Mouse (Mus musculus): ENCODE measurements at regions not wholly inside any gene's neighbourhood (a gene's known extent, or its start where the extent isn't known, plus 50 kb on each side); places are given as distances from the start of the nearest gene placed in this dataset.

DNA sequence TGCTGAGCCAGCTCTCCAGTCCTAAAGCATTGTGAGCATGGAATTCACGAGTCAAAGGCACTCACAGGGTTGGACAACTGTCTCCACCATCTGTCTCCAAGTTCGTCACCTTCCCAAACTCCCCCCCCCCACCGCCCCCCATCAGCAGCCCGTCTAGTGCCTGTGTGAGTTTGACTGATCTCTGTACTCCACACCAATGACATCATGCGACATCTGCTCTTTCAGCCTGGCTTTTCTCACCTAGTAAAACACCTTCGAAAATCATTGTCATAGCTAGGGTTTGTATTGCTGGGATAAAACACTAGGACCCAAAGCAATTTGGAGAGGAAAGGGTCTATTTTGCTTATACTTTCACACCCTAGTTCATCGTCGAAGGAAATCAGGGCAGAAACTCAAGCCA, 272.1 kb upstream of the Runx1 start:
- no peak for ATAC-seq (replicated peaks; ENCODE audit: low FRiP score, poor library complexity, severe bottlenecking)

DNA sequence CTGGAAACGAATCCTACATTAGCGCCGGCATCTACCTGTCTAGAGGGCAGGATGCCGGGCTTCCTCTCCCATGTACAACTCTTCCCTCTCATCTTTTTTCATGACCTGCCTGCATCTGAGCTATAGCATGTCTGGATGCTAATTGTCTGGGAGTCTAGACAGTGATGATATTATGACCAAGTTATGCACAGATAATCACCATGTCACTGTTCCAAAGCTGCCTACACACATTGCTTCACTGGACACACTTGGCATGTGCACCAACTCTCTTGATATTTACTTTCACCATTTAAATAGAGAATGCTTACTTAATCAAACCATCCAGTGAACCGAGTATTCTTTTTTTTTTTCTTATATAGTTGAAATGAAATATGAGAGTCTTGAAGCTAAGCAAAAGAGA, 270.2 kb upstream of the Runx1 start:
- ATAC-seq (replicated peaks; ENCODE audit: low FRiP score, poor library complexity, severe bottlenecking), result no peak

DNA sequence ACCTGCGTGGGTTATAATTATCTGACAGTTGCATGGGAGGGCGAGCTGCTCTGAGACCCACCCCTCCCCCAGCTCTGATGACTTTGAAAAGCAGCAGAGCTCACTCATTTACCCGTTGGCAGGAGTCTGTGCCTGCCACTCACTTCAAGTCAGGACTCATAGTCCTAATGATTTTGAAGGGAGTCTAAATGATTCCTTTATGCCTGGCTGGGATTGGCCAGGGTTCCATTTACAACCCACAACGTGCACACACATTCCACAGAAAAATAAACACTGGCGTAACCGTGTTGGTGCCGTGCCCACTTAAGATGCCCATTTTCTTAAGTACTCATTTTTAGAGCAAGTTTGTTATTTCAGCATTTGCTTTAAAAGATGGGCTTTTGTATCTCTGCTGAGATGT, 266.8 kb upstream of the Runx1 start:
- no peak for ATAC-seq (replicated peaks; ENCODE audit: low FRiP score, poor library complexity, severe bottlenecking)

DNA sequence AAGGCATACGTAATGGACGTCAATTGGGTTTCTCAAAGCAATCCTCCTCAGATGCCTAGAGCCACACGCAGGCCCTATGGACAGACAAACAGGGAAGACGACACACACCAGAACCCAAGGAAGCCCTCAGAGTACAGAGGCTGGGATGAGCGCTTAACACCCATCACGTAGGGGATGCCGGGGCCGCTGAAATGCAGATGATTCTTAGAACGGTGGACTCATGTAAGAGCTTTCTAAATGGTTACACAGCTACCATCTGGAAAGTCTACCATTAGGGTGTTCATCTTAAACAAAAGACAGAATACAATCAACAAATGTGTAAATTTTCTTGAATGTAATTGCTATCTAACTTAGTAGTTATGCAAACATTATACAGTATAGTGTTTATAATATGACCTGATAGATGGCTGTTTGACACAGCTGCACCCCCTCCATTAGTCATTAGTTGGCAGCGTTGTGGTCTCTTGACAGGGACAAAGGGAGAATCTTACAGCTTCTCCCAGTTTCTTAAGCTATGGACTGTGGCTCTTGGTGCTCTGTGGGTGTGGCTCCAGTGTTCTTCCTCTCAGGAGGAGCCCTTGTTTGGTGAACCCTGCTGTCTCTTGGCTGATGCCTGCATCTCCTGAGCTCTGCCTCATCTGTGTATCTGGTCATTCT, 259.4 kb upstream of the Runx1 start:
- ATAC-seq (replicated peaks; ENCODE audit: low FRiP score, poor library complexity, severe bottlenecking), result no peak

DNA sequence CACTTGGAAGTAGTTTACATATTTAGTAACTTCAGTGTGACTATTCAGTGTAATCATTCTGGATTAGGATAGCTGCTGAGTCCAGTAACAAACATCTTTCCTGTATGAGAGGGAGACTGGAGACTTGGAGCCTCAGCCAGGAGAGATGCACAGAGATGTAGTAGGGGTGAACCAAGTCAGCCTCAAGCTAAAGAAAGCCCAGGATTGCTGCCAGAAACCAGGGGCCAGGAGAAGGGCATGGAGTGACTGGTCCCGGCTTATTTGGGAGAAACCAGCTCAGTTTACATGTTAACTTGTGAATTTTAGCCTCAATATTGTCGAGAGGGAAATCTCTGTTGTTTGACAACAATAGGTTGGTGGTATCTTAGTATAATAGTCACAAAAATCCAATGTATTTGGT, 257.8 kb upstream of the Runx1 start:
- ATAC-seq (replicated peaks; ENCODE audit: low FRiP score, poor library complexity, severe bottlenecking), result no peak

DNA sequence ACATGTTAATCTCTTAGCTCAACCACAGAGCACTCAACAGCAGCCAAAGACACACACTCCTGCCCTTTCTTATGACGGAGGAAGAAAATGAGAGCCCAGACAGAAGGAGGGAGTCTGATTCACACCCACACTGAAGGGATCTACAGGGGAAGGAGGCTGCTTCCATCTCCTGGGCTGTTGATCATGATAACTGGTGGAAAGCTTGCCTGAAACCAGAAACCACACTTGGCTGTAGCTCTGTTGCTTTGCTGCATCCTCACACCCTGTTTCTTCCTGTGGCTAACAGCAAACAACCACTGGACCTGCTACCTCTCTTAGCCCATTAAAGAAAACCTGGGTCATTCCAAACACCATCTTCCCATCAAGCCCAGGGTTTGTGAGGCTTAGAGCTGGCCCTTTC, 257.2 kb upstream of the Runx1 start:
- no peak for ATAC-seq (replicated peaks; ENCODE audit: low FRiP score, poor library complexity, severe bottlenecking)

DNA sequence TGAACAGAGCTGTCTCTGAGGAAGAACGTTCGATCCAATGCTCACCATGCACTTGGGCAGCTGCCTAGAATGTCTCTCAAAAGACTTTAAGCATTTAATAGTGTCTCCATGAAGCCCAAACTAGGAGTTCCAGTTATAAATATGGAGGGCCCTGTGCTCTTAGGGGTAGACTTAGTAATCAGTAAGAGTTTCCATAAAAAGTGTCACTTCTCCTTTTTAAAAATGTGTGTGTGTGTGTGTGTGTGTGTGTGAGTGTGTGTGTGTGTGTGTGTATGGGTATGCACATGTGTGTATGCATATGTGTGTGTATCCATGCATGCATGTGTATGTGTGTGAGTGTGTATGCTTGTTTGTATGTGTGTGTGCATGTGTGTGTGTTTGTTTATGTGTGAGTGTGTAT, 255.6 kb upstream of the Runx1 start:
- ATAC-seq (replicated peaks; ENCODE audit: low FRiP score, poor library complexity, severe bottlenecking), result no peak

DNA sequence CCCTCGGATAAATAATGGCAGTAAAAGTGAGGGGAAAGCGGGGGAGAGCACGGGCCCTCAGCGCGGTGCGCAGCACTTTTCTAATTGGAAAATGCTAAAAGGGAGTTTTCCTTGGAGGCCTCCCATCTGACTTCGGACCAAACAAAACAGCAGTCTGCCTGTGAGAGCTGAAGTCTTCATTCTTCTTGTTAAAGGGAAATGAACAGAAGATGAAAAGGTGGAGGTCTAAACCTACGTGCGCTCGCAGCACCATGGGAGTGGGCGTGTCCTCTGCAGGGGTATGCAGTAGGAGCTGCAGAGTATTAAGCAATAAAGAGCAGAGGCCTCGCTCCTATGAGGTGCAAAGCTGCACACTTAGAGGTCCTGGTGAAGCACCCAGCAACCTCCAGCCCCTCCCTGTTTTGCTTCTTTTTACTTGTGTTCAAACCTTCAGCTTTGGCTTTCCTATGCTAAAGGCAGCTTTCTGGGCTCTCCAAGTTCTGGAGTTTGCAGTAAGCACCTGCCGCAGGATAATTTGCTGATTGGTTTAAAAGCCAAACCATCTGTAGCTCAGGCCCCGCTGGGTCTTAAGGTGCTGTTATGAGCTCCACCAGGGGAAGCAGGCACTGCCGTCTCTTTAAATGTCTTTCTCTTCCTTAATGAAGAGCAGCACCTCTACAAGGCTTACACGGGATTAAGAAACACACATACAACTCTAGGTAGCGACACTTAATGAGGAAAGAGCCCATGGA, 253.9 kb upstream of the Runx1 start:
- no peak for ATAC-seq (replicated peaks; ENCODE audit: low FRiP score, poor library complexity, severe bottlenecking)

DNA sequence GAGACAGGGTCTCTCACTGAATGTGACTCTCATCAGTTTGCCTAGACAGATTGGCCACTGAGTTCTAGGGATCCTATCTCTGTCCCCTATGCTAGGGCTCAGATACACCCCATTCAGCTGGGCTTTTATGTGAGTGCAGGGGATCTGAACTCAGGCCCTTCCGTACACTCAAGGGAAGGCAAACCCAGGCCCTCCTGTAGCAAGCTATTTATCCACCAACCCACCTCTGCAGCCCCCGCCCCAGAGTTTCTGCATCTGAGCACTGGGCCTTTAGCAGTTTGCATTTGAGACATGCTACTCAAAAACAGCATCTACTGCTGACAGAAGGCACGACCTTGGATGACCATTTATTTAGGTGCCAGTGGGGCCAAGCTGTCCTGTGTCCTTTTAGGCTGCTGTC, 253.0 kb upstream of the Runx1 start:
- ATAC-seq (replicated peaks; ENCODE audit: low FRiP score, poor library complexity, severe bottlenecking), result no peak

DNA sequence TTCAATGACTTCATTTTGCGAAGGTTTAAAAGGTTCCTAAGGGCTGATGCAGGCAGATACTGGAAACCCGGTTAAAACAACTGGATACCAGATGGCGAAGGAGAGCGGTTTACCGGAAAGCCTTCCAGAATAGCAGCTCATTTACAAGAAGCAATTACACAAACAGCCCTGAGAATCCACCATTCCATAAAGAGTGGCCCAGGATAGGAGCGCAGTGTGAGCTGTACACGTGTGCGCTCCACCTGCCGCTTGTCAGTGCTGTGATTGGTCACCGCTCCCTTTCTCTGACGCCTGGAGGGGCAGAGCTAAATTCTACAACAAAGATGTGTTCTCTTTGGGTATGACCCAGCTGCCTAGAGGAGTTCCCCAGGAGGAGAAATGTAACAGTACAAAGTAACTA, 249.5 kb upstream of the Runx1 start:
- no peak for ATAC-seq (replicated peaks; ENCODE audit: low FRiP score, poor library complexity, severe bottlenecking)

DNA sequence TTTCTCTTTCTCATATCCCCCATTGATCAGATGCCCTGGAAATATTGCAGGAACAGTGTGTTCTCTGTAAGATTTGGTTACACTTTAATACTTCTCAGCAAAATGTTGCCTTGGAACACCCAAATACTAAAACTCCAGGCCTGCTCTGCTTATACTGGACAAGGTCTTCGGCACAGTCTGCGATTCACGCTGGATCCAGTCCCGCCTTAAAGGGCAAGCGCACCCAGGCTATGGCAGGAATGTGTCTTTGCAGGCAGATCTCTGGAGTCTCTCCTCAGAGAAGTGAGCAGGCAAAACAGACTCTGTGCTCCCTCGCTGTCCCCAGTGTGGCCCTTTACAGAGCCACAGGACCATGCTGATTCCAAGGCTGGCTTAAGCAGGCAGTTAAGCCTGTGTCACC, 246.2 kb upstream of the Runx1 start:
- ATAC-seq (replicated peaks; ENCODE audit: low FRiP score, poor library complexity, severe bottlenecking), result no peak

DNA sequence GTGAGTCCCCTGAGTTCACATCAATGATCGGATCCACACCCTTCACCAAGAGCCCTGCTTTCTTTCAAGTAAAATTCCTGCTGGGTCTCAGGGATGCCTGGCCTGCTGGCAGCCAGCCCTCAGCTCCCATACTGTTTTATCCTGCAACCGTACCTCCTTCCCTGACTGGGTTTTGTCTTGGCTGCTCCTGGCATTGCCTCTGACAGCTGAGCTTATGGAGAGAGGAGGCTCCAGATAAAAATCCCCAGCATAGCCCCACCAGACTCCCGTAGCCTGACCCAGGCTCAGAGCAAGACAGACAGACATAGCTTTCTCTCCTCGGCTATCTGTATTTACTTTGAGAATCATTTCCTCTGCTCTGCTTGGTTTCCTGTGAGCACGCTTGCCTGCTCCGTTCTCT, 245.8 kb upstream of the Runx1 start:
- ATAC-seq (replicated peaks; ENCODE audit: low FRiP score, poor library complexity, severe bottlenecking), result no peak

DNA sequence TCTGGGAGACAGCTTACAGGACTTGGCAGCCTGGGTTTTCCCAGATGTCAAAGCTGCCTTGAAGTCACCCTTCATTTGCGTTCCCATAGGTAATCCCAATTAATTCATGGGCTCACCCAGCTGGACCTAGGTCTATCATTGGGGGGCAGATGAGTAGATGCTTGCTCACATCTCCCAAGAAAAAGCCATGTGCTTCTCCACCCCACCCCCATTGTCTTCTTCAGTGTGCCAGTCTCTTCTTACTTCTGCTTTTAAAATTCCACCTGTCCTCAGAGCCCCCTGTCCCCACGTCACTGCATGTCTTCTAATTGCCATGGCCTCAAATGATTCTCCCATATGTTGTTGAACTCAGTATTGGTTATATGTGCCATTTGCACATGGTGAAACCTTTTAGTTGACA, 240.9 kb upstream of the Runx1 start:
- ATAC-seq (replicated peaks; ENCODE audit: low FRiP score, poor library complexity, severe bottlenecking), result no peak

DNA sequence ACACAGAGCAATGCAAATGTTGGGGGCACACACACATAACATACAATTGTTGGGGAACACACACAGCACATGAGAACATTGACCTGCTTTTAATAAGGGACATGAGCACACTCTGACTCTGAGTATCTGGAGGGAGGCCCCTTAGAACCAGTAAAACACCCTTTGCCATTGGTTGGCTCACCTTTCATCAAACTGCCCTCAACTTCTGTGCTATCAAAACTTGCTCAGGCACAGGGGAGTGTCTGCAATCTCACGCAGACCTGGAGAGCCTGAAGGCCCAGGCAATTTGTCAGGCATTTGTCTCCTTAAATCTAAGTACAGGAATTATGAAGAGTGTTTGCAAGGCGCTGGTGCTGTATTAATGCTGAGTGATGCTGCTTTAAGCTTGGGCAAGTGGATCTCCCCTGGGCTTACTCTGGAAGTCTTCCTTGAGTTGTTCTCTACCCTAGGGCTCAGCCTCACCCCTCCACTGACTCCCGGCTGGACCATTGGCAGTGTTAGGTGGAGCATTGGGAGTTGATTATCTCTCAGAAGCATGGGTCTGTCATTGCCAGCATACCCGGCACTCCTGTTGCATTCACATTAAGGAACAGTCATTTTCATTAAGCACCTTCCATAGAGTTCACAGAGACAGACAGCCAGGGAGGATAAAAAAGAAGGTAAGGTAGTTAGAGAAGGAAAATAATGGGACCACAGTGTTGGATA, 235.7 kb upstream of the Runx1 start:
- ATAC-seq (replicated peaks; ENCODE audit: low FRiP score, poor library complexity, severe bottlenecking), result peak; percentile 47; the same call in 1 of the 2 replicates

DNA sequence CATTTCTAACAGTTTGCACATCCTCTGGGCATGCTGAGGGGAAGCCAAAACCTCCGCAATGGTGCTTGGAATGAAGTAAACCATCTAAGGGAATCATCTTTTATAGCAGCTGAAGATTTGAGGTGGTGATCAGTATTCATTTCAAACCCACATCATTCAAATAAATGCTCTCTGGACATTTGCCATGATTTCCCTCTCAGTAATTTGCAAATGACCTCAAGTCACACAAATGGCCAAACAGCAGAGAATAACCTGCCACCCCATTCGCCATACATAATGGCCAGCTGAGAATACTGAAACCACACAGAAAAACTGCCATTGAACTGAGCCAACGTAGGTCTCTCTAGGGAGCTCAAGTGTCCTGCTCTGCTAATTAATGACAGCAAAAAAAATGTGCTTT, 230.3 kb upstream of the Runx1 start:
- no peak for ATAC-seq (replicated peaks; ENCODE audit: low FRiP score, poor library complexity, severe bottlenecking)

DNA sequence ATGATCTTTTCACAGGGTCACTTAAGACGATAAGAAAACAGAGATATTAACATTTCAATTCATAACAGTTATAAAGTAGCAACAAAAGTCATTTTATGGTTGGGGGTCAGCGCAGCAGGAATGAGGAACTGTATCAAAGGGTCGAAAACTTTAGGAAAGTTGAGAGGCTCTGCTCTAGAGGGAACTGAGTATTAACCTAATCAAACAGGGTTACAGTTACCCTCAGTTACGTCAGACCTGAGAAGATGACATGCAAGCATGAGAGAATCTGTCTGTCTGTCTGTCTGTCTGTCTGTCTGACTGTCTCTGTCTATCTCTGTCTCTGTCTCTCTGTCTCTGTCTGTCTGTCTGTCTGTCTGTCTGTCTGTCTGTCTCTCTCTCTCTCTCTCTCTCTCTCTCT, 229.6 kb upstream of the Runx1 start:
- ATAC-seq (replicated peaks; ENCODE audit: low FRiP score, poor library complexity, severe bottlenecking), result no peak

DNA sequence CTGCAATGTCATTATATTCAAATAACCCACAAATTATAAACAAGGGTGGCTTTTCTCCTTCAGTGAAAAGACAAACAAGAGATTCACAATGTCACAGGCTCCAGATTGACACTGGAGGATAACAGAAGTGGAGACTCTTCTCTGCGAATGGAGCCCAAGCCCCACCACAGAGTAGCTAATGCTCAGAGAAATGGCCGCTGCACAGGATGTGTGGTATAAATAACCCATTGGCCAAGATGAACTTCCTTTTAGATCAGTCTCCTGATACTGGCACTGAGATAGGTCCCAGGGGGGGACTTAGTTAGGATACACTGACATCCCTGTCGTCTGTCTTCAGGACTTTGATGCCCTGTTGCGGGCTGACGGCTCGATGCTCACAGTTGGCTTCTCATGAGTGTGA, 225.3 kb upstream of the Runx1 start:
- ATAC-seq (replicated peaks; ENCODE audit: low FRiP score, poor library complexity, severe bottlenecking), result no peak

DNA sequence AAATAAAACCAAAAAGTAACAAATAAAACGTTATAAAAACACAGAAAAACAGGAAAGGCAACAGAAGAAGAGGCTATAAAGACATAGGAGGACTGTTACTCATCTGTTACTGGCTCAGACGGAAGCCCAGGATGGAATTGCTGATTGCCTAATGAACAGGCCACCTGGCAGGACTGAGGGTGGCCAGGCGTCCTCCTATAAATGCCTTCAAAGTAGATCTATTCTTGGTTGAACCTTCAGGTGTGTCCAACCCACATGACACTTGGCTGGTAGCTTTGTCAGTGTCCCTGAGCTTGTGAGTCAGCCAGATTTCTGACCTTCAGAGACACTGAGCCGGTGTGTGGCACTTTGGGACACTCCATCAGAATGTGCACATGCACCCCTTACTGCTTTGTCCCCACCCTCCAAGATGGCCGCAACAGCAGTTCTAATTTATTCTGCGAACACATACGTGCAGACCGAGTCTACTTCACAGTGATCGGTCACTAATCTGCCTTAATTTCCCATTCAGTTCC, 222.5 kb upstream of the Runx1 start:
- no peak for ATAC-seq (replicated peaks; ENCODE audit: low FRiP score, poor library complexity, severe bottlenecking)

DNA sequence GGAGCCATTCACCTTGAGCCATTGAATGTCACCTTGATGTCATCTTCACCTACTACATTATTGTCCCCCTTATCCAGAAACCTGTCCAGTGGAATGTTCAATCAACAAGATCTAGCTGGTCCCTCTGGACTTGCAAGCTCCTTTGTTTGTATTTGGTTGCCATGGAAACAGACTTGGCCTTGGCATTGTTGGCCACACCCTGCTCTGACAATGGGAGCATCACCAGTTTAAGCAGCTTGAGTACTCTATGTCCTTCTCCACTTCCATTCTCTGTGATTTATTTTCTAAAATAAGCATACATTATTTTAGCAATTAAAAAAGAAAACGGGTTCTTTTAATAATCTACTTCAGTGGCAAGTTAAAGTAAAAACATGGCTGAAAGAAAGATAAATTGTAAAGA, 221.6 kb upstream of the Runx1 start:
- no peak for ATAC-seq (replicated peaks; ENCODE audit: low FRiP score, poor library complexity, severe bottlenecking)

DNA sequence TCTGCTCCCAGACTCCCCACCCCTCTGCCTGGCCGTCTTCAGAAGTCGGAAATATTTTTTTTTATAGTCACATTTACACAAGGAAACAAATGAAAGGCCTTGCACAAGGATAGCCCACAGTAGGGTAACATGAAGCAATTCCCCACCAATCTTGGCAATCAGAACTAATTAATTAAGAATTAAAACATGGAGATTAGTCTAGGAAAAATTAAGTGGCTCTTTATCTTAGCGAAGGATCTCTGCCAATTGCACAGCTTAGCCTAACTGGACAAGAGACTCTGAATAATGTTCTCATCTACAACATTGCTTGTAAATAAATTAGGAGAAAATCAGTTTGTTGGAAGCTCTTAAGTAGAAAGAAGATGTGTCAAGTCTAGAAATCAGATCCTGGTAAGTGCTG, 220.3 kb upstream of the Runx1 start:
- no peak for ATAC-seq (replicated peaks; ENCODE audit: low FRiP score, poor library complexity, severe bottlenecking)

DNA sequence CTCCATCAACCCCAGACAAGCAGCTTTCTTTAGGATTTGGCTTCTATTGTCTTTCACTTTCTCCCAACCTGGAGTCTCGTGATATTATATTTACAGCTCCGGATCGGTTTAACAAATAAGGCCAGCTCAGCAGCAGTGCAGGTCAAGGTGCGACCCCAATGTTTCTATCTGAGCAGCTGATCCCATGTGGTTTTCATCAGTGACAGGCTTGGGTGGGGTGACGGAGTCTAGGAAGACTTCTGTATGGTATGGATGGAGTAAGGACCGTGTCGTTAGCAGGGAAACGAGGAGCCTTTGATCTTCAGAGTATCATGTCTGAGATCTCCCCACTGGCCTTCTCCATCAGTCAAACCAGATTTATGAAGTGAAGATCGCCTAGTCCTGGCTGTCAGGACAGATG, 217.4 kb upstream of the Runx1 start:
- no peak for ATAC-seq (replicated peaks; ENCODE audit: low FRiP score, poor library complexity, severe bottlenecking)
